Mouse (Mus musculus) kidney, adult 18-20 months (tissue): ENCODE results near the gene Esrrg.

ENCODE experiments used
- DNase-seq: peaks from one replicate; pipeline ENCODE4 v3.0.0; 2021

Gene Esrrg

DNA sequence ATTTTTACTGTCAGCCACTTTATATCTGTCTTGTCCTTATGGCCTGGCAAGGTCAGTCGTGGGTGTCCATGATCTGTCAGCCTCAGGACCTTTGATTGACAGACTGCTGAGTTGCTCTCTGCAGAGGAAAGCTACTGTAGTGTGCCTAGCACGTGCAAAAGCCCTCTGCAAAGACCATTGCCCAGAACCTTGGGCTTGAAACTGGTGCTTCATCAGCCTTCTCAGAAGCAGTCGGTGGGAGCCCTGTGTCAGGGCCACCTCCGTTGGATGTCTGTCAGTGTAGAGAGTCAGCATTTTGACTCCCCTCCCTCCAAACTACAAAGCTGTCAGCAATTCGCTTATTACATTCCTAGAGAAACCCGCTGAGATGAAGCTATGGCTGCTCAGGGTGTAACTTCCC is 227.8 kb downstream of the Esrrg start:
- no peak for DNase-seq

DNA sequence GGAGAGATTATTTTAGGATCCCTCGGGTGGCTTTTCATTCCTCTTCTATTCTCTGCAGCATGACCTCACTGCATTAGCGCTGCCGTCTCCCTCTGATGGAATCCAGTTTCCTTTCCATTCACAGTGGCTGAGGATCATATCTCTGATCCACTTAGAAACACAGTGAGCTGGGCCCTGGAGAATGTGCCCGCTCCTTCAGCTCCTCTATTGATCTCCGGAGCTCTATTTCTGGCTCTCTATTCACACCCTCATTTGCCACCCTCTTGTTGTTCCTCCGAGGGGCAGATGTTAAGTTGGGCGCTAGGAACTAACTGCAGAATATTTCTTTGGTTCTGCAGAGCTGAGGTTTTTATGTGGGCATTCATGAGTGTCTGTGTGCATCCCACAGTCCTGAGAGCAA is 228.3 kb downstream of the Esrrg start:
- no peak for DNase-seq

DNA sequence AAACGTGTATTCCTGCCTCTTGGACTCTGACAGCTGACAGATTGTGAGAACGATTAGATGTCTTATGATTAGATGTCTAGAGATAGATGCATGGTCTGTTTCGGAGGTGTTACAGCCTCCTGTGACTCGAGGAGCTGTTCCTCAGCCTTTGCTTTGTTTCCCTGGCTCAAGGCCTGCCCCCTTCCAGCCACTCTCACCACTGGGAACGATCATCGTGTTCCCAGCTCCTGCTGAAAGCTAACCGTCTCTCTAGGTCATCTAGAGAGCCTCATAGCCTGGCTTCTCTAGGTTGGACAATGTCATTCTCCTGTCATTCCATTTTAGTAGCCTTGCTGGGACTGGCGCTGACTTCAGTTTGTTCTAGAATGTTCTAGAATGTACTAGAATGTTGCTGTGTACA is 233.0 kb downstream of the Esrrg start:
- DNase-seq = no peak

DNA sequence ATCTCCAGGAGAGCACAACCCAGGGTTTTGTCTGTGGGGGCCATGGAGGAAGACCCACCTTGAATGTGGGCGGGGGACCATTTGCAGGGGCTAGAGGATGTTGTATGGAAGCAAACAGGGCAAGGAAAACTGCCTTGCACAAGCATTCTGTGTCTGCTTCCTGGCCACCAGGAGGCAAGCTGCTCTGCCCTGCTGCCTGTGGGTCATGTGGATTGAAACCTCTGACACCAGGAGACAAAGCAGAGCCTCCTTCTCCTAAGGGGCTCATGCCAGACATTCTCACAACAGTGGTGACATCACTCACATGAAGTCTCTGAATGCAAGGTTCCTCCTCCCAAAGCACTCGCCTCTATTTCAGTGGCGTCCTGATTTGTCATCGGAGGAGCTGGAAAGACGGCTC is 234.1 kb downstream of the Esrrg start:
- DNase-seq = no peak

DNA sequence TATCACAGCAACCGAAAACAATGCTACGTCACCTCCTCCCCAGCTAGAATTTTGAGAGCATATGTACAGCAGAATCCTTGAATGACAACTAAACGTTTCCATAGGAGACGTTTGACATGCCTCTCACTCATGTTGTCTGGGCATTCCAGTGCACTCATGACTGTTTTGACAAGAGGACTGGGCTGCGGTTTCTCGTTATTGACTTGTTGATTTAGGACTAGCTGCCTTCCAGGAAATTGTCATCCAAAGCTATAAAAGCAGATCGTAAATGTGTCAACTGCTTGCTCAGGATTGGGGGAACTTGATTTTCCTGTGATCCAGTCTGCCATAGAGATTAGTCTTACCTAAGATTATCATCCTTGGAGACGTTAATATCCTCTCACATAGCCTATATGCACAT is 245.6 kb downstream of the Esrrg start:
- no peak for DNase-seq

DNA sequence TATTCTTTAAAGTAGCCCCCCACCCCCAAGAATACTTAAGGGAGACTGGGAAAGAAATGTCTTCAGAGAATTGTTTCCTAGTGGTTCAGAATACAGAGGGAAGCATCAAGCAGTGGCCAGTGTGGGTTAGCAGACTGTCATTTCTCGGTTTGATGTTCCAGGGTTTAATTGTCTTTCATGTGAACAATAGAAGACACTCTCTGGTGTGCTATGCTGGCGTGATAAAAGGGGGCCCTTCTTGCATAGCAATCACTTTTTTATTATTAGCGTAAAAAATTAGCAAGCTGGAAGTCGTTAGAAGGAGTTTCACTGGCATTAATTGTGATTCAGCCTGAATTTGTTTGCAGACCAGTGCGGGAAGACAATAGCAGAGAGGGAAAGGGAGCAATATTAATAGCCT is 253.7 kb downstream of the Esrrg start:
- DNase-seq = no peak

DNA sequence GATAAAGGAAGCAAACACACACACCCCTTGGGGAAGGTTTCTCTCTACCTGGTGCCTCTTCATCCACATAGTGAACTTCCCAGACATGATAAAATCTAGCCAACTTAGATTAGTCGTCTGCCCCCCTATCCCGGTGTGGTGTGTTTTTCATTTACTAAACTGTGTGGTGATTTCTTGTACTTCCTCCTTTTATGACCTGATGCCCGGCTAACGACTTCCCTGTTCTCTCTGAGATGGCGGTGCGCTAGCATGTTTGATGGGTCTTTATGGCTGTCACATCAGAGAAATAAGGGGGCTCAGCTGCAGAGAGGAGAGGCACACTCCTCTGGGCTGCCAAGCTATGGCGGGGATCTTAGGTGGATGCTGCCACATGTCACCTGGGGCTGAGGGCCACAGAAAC is 259.8 kb downstream of the Esrrg start:
- DNase-seq = no peak

DNA sequence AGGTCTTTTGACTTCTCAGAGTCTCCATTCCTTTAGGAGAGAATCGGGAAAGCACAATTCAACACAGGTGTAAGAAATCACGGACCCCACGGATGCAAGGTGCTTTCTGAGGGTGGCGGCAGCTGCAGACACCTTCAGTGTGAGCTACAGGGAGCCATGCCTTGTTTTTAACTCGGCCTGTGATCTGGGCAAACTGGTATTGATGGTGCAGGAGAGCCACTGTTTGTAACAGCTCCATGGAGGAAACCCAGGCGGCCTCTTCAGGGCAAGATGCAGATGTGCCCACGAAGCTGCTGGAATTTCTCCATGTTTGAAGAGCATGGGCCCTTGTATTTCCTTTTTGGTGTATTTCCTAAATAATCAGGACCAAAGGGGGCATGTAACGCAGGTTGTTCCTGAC is 263.6 kb downstream of the Esrrg start:
- no peak for DNase-seq

DNA sequence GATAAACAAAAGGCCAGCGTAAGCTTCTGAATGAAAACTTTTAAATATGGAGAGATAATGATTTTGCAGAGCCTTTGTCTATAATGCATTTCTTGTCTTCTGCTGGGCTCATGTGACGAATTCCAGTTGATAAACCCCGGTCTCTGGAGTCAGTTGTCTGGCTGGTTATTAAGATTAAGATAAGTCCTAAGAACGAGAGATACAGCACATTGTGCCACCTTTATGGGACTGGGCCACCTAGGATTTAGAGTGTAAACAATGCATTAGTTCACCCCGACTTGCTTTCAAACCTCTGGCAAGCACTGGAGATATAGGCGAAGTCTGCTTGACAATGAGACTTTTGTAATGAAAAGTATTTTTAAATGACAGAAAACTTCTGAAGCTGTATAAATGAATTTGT is 264.2 kb downstream of the Esrrg start:
- DNase-seq = no peak

DNA sequence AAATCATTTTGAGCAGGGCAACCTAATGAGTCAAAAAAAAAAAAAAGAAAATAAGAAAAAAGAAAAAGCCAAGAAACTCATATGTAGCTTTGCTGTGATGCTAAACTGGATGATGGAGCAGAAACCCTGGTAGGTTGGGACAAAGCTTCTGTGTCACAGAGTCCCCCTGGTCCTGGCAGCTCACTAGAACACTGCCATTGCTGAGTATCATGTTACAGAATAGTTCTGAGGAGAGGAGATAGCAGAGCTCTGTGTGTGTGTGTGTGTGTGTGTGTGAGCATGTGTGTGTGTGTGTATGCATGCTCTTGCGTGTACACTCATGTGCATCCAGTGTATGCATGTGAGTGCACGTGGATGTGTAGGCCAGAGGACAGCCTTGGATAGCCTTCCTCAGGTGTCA is 265.2 kb downstream of the Esrrg start:
- no peak for DNase-seq

DNA sequence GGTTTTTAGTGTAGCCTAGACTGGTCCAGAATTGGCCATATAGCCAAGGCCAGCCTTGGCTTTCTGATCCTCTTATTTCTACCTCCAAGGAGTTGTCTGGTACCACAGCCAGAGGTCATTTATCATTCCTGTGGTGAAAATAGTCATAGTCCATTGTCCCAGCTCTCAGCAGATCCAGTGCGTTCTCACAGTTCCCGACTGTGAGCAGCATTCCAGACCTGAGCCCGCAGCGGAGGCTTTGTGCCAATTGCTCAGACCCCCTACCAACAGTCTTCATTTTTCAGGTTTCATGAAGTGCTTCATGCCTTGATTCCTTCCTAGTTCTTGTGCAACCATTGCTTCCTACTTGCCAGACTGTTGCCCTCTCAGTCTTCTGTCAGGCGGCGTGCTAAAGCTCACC is 278.7 kb downstream of the Esrrg start:
- no peak for DNase-seq

DNA sequence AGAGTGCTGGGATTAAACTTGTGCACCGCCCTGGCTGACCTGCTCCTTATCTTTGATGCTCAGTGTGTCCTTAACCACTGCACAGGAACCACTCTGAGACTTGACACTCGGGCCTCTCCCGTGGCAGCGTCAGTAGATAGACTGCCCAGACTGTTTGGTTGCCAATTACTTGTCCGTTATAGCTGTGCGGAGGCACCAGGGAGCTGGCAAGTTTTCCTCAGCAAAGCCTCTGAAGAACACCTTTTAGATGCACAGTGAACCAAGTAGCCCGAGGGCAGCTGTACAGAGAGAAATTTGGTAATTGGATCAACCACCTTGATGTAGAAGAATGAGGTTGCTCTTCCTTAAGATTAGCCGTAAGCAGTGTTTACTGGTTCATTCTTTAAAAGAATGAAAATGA is 279.6 kb downstream of the Esrrg start:
- no peak for DNase-seq

DNA sequence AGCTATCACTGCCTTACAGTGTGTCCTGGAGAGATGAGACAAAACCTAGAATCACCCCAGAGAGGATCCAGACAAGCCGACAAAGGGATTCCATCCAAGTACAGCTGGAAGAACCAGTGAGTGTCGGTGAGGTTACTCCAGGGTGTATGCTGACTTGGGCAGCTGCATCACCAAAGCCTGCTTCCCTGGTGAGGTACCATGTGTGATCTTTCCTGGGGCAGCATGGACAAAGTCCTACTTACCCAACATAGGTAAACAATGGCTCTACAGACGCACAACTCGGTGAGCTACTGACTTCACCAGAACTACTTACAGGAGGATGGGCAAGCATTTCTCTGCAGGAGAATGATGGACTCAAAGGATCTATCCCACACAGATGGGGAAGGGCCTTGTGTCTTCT is 280.5 kb downstream of the Esrrg start:
- no peak for DNase-seq

DNA sequence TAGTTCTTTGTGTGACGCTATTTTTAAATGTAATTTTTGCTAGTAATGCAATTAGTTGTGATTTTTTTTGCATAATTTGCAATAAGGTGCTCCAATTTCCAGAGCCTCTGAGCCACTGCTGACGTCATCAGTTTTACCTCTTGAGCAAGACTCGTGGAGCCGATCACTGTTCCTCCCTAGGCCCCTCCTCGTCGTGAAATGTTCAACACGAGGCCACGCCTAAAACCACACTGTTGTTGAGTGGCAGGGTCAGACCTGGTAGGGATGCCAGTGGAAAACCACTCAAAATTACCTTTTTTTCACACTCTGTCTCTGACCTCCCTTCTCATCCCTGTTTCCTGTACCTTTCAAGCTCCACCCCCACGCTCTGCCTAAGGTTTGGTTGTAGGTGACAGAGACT is 282.7 kb downstream of the Esrrg start:
- DNase-seq = no peak

DNA sequence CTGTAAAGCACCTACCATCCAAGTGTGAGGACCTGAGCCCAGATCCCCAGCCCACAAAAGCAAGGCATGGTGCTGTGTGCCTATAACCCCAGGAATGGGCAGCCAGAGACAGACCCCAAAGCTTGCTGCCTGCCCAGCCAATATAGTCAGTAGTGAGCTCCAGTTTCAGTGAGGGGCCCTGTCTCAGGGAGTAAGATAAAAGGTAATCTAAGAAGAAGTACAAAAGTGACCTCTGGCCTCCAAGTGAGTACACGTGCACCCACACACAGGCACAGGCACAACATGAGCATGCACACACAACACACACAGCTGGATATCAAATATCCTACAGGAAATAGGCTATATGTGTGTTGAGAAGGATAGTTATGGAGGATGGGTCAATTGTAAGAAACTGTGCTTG is 286.9 kb downstream of the Esrrg start:
- DNase-seq = no peak

DNA sequence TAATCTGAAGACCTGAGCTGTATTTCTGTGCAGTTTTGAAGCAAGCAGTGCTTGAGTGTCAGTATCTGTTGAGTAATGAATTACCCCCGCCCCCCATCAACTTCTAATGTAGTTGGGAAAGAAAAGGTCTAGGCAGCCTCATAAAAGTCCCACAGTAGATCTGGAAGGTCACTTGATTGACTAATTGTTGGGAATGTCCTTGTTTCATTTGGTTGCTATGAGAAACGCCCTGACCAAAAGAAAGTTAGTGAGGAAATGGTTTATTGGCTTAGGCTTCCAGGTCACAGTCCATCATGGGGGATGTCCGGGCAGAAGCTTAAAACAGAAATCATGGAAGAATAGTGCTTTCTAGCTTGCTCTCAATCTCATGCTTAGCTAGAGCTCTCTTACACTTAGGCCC is 287.7 kb downstream of the Esrrg start:
- DNase-seq = no peak

DNA sequence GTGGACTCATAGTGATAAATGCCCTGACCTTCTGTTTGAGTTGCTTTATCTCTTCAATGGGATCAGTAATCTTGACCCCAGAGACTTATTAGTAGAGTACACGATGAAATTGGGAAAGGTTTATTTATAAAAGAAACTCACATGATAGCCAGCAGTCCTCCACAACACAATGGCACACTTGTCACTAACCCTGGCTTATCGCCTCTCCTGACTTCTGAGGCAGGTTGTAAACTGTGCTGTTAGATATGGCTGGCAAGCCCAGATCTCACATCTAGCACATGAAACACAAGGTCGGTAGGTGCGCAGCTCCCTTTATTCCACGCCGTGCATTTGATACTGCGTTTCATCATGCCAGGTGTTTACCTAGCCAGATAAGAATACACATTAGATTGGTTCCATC is 288.3 kb downstream of the Esrrg start:
- DNase-seq = no peak

DNA sequence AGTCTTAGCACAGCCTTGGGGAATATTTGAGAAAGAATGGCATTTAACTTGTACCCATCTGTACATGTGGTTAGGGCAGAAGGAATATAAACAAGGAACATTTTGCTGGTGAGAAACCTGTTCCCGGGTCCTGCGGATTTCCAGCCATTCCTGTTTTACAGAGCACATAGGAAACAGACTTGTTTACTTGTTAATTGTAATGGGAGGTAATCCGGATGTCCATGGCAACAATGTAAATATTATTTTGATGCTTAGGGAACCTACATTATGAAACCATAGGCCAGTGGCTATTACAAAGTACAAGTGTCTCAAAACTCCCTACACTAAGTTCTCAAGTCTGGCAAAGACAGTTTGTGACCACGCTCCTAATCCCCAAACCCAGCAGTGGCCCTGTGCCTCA is 290.9 kb downstream of the Esrrg start:
- no peak for DNase-seq

DNA sequence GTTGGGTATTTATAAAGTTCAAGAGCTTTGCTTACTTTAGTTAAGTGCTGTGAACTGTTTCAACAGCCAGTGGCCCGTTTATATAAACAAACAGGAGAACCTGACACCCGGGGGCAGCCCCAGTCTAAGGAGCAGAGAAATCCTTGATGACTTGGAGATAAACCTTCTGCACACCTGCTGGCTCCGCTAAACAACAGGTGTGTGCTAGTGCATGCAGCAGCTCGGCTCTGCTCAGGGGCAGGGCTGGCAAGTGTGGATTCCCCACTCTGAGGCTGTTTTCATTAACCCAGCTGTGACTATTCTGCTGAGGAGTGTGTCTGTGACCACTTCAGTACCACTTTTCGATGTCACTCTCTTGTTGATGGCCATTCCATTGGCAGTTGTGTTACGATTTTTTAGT is 292.2 kb downstream of the Esrrg start:
- no peak for DNase-seq

DNA sequence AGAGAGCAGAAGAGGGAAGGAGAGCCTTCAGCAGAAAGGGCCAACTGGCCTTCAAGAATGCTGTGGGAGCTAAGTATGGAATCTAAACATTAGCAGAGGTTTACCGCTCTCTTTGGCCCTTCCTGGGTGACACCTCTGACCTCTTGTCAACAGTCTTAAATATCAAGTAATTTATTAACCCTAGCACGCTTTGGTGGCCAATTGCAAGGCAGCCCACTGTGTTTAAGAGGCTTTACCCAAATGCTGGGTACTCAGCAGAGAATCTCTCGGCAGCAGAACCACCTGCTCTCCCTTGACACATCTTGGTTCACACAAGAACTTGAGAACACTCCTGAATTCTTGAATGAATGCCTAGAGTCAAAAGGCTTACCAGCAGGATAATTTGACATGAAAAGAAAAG is 293.6 kb downstream of the Esrrg start:
- DNase-seq = no peak

DNA sequence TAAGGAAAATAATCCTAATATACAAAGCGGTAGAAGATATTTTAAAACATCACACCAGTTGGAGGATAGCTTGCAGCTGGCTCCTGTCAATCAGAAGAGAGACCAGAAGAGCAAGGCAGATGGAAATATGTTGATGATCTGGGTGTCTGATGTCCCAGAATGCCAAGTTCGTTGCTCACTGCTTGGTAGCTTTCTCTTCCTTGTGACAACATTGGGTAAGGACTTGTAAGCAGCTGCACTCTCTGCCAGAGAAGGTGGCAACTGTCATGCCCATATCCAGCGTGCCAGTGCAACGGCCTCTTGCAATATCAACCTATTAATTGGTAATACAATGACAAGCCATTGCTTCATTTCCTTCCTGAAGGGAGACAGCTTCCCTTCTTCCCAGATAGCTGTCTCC is 296.1 kb downstream of the Esrrg start:
- no peak for DNase-seq

DNA sequence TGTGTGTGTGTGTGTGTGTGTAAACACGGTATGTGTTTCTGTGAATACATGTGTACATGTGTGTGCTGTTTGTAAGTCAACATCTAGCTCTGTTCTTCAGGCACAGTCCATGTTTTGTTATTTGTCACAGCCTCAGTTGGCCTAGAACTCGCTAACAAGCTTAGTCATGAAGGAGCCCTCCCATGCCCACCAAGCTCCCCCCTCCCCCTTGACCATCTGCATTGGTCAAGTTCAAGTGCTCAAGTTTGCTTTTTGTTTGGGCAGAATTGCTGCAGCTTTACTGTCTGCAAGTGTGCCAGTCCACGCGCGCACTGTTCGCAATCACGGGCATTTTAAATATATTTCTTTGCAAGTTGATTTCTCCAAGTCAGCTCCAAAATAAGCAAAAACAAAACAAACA is 298.8 kb downstream of the Esrrg start:
- DNase-seq = no peak

DNA sequence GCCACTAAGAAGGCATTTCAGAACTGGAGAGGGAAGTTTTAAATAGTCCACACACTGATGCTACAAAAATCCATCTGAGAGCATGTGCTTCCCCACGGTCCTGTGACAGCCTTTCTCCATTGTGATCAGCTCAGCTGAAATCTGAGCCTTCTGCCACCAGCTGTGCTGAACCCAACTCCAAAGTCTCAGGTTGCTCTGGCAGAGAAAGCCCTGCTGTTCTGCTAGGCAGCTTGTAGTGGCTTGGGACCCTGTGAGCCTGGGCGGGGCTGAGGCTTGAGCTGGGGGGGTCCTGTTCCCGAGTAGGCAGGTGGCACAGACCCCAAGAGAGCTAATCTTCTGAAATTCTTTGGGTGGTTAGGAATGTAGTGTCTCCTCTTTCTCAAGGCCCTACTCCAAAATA is 299.3 kb downstream of the Esrrg start:
- no peak for DNase-seq

DNA sequence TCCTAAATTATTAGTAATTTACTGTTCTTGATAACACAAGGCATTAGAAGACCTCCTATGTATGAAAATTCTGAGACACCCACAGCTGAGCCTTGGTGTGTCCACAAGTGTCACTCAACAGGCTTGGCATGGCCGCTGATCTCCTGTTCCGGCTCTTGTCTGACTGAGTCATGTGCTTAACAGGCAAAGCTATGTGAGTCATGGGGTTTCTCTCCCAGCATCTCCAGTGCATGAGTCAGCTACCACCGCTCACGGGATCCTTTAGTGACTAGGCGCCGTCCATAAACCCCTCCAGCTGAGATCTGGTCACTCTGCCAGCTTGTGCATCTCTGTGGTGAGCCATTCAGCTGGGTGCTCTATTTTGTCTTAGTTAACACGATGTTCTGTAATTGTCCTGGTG is 302.1 kb downstream of the Esrrg start:
- DNase-seq = no peak

DNA sequence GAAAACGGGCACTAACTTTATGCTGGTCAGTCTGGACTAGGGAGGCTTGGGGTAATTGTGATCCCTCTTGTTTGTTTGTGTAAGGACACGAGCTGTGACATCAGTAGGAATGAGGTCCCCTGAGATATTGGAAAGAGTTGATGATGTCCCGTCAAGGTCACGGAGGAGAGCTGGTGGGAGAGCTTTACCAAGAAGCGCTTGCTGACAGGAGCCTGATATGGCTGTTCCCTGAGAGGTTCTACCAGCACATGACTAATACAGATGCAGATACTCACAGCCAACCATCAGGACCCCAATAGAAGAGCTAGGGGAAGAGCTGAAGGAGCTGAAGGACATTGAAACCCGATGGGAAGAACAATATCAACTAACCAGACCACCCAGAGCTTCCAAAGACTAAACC is 302.6 kb downstream of the Esrrg start:
- no peak for DNase-seq

DNA sequence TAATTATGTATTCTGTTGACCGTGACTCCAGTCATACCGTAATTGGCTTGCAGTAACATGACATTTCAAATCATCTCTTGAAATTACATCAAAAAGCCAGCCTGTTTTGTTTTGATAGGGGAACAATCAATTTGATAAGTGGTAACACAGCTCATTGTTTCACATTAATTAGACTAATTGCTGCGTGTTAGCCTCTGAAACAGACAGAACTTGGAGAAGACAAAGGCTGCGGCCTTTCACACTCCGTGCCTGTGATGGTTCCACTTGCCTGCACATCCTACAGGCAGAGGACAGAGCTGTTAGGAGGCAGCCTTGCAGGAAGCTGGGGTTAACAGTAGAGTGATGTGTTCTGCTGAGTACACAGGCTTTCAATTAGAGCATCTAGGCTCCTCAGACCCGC is 309.7 kb downstream of the Esrrg start:
- DNase-seq = no peak

DNA sequence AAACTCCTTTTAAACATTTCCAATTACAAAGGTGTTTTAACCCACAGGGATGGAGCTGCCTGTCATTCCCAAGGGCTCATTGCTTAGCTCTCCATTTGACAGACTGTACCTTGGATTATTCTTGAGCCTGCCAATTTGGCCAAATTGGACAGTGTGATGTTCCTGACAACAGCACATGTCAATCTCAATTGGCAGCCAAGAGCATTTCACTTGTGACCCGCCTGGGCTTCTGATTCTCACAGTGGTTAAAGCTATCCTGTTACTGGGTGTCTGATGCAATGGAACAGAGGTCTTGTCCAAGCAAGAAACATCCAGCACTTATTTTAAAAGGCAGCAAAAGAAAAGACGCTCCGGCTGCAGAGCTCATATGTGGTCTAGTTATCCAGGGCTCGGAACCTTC is 310.3 kb downstream of the Esrrg start:
- no peak for DNase-seq
